Mouse (Mus musculus) T-helper 17 cell (primary cell): ENCODE measurements around the gene Tspan4.

ENCODE experiments used
- in situ Hi-C, 2 experiments: fragments of 300-600 bp; cut with MboI, MseI; formaldehyde crosslinking; loops; 1 replicate in 1 of 2; 2 replicates in 1 of 2; pipeline ENCODE4 v1.15.1; 2025; ENCODE audit warnings: high pct_unique_total_duplicates in 2 of 2

The Tspan4 gene

GRCm38 (mm10) chr7:141541681-141542080, 66.6 kb downstream of the Tspan4 start:
- in situ Hi-C loops = no loop called here

DNA sequence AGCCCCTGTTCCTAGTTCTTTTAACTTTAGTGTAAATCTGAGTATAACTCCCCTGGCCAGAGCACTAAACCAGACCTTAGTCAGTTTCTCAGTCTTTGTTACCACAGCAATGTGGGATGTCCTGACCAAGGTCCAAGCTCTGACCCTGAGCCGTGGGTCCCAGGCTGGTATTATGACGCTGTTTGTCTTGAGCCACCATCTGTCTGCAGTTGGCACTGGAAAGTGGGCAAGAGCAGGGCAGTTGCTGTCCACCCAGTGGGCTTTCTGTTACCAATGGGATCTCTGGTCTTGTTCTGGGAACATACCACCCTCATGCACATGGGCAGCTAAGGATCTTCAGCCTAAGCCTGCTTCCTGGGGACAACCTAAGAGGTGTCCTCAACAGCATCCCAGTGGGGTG, 67.5 kb downstream of the Tspan4 start:
- in situ Hi-C loops = no loop called here
